ENCODE assay signal across 20 mouse cellular contexts in the genomic region with DNA sequence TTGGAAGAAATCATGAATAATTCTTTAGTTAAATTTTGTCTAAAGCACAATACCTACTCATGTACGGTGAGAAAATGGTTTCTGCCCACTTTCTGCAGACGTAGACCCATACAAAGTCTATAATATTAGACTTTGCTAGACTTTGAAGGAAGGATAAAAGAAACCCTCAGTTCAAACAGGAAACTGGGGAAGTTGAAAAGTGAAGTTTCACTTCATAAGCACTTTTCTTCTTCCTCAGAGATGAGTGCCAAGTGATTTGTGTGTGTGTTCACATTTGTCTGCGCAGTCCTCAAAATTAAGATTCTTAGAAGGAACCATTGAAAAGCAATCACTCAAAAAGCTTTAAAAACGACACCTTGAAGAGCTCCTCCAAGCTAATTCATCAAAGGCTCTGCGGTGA.
"Had no signal": no experiment of that assay in that cellular context is flagged by ENCODE, and none has a peak within 500 bp of the region (broad histone marks: within the 10 kb centered on the region; RNA-seq: fewer than 3 reads in every experiment).

No protein-coding gene starts in this region.

- H3K9ac ChIP-seq: intestine, embryonic 15.5 days; limb, embryonic 13.5 days; liver, embryonic 12.5 days; liver, embryonic 15.5 days; midbrain, embryonic 12.5 days; midbrain, embryonic 15.5 days; stomach, embryonic 15.5 days had no signal

- H3K4me1 ChIP-seq: intestine, embryonic 15.5 days; limb, embryonic 10.5 days; limb, embryonic 13.5 days; liver, embryonic 12.5 days; liver, embryonic 15.5 days; midbrain, embryonic 12.5 days; midbrain, embryonic 15.5 days; stomach, embryonic 15.5 days had no signal

- H3K27ac ChIP-seq: intestine, embryonic 15.5 days; limb, embryonic 10.5 days; limb, embryonic 13.5 days; liver, embryonic 12.5 days; liver, embryonic 15.5 days; macrophage; midbrain, embryonic 12.5 days; midbrain, embryonic 15.5 days; stomach, embryonic 15.5 days had no signal

- H3K9me3 ChIP-seq: intestine, embryonic 15.5 days; limb, embryonic 10.5 days; limb, embryonic 13.5 days; liver, embryonic 12.5 days; liver, embryonic 15.5 days; midbrain, embryonic 12.5 days; midbrain, embryonic 15.5 days; stomach, embryonic 15.5 days had no signal

- H3K36me3 ChIP-seq: intestine, embryonic 15.5 days; limb, embryonic 10.5 days; limb, embryonic 13.5 days; liver, embryonic 12.5 days; liver, embryonic 15.5 days; midbrain, embryonic 12.5 days; midbrain, embryonic 15.5 days; stomach, embryonic 15.5 days had no signal

- H3K4me3 ChIP-seq: intestine, embryonic 15.5 days; limb, embryonic 10.5 days; limb, embryonic 13.5 days; liver, embryonic 12.5 days; liver, embryonic 15.5 days; midbrain, embryonic 12.5 days; midbrain, embryonic 15.5 days; stomach, embryonic 15.5 days had no signal

- H3K27me3 ChIP-seq: intestine, embryonic 15.5 days; limb, embryonic 13.5 days; liver, embryonic 12.5 days; liver, embryonic 15.5 days; midbrain, embryonic 12.5 days; midbrain, embryonic 15.5 days; stomach, embryonic 15.5 days had no signal

- H3K4me2 ChIP-seq: intestine, embryonic 15.5 days; limb, embryonic 13.5 days; liver, embryonic 12.5 days; liver, embryonic 15.5 days; midbrain, embryonic 12.5 days; midbrain, embryonic 15.5 days; stomach, embryonic 15.5 days had no signal

- DNase-seq: kidney, adult 11 months; kidney, adult 9 months; kidney, postnatal 14 days; kidney, postnatal 4 days; liver; lung, adult 18-20 months; lung, postnatal 14 days; right cerebral cortex, postnatal 14 days; right cerebral cortex, postnatal 4 days; thymus, postnatal 14 days; thymus, postnatal 4 days had no signal

- ATAC-seq: intestine, embryonic 15.5 days; liver, embryonic 12.5 days; midbrain, embryonic 15.5 days had no signal
